Mouse (Mus musculus) erythroblast, embryonic 14.5 days (primary cell): ENCODE data around the gene Smug1. TPM values are rescaled to one million over a fixed set of nuclear protein-coding genes. Genes with fewer than 3 reads are reported as not detected.

Source experiments
- H3K27me3 ChIP-seq: 2 replicates; pipeline ENCODE4 v1.6.1; 2012; ENCODE audit warnings: inconsistent platforms; ENCODE audit not compliant: control insufficient read depth
- H3K36me3 ChIP-seq: 2 replicates; pipeline ENCODE4 v1.6.1; 2012; ENCODE audit warnings: mild to moderate bottlenecking, inconsistent platforms; ENCODE audit not compliant: control insufficient read depth
- H3K4me1 ChIP-seq: 2 replicates; pipeline ENCODE4 v1.6.1; 2012; ENCODE audit warnings: inconsistent platforms; ENCODE audit not compliant: control insufficient read depth
- H3K4me3 ChIP-seq: replicated peaks from 2 replicates; pipeline ENCODE3; 2012; ENCODE audit warnings: moderate library complexity, mild to moderate bottlenecking, inconsistent platforms
- H3K9me3 ChIP-seq: 2 replicates; pipeline ENCODE4 v1.6.1; 2012; ENCODE audit warnings: low read length, inconsistent platforms, mixed read lengths; ENCODE audit not compliant: control insufficient read depth
- GATA1 ChIP-seq: IDR thresholded peaks from 2 replicates; pipeline ENCODE4 v1.6.1; 2012; ENCODE audit warnings: low read length, inconsistent platforms, mixed read lengths
- TAL1 ChIP-seq: IDR thresholded peaks from 3 replicates; pipeline ENCODE4 v1.6.1; 2012; ENCODE audit warnings: low read length, inconsistent platforms, mixed read lengths
- polyA plus RNA-seq: library from polyadenylated mRNA; stranded (reverse); fragments of >175 nt; gene quantifications from 2 replicates; pipeline ENCODE4 v1.2.3, GENCODE M21; 2012

The Smug1 gene
- polyA plus RNA-seq, 1 experiment = 0.19 TPM

GRCm38 (mm10) chr15:103120594-103120993, 46.3 kb downstream of the Smug1 start:
- Histone ChIP-seq H3K4me1 (no peaks in the 10 kb centered on the region), H3K4me3 (no peak overlapping the region), H3K27me3 (peaks cover 83% of the 10 kb centered on the region), H3K9me3 (no peaks in the 10 kb centered on the region), H3K36me3 (no peaks in the 10 kb centered on the region)
- no peak for TF ChIP-seq GATA1

GRCm38 (mm10) chr15:103115726-103116125, 51.2 kb downstream of the Smug1 start:
- H3K9me3 ChIP-seq = no peaks in the 10 kb centered on the region
- no peaks in the 10 kb centered on the region for H3K36me3 ChIP-seq
- no peaks in the 10 kb centered on the region for H3K4me1 ChIP-seq
- TF ChIP-seq TAL1 = no peak
- TF ChIP-seq GATA1 = no peak
- no peak overlapping the region for H3K4me3 ChIP-seq
- H3K27me3 ChIP-seq = peaks cover 64% of the 10 kb centered on the region

- H3K9me3 ChIP-seq = no peaks in the 10 kb centered on the region
- no peaks in the 10 kb centered on the region for H3K36me3 ChIP-seq
- no peak overlapping the region for H3K4me3 ChIP-seq
- peaks cover 60% of the 10 kb centered on the region for H3K27me3 ChIP-seq
- TF ChIP-seq TAL1 (no peak), GATA1 (no peak)
- no peaks in the 10 kb centered on the region for H3K4me1 ChIP-seq
Measured at GRCm38 (mm10) chr15:103115256-103115655, 51.6 kb downstream of the Smug1 start.

GRCm38 (mm10) chr15:103113077-103113476, 53.8 kb downstream of the Smug1 start:
- no peak for TF ChIP-seq GATA1
- no peak for TF ChIP-seq TAL1
- no peaks in the 10 kb centered on the region for H3K4me1 ChIP-seq
- peaks cover 56% of the 10 kb centered on the region for H3K27me3 ChIP-seq
- no peaks in the 10 kb centered on the region for H3K9me3 ChIP-seq
- no peaks in the 10 kb centered on the region for H3K36me3 ChIP-seq
- no peak overlapping the region for H3K4me3 ChIP-seq

GRCm38 (mm10) chr15:103112309-103112708, 54.6 kb downstream of the Smug1 start:
- Histone ChIP-seq H3K4me1 (no peaks in the 10 kb centered on the region), H3K27me3 (peaks cover 56% of the 10 kb centered on the region)

GRCm38 (mm10) chr15:103109940-103110339, 57.0 kb downstream of the Smug1 start:
- no peaks in the 10 kb centered on the region for H3K4me1 ChIP-seq
- no peaks in the 10 kb centered on the region for H3K36me3 ChIP-seq
- no peak for TF ChIP-seq GATA1
- TF ChIP-seq TAL1 = no peak
- H3K4me3 ChIP-seq = no peak overlapping the region
- H3K9me3 ChIP-seq = no peaks in the 10 kb centered on the region
- H3K27me3 ChIP-seq = peaks cover 53% of the 10 kb centered on the region

More at GRCm38 (mm10) chr15:103112309-103112708, 54.6 kb downstream of the Smug1 start:
- TF ChIP-seq TAL1 (no peak), GATA1 (no peak)
- Histone ChIP-seq H3K36me3 (no peaks in the 10 kb centered on the region), H3K4me3 (no peak overlapping the region), H3K9me3 (no peaks in the 10 kb centered on the region)

- Histone ChIP-seq H3K9me3 (no peaks in the 10 kb centered on the region), H3K36me3 (no peaks in the 10 kb centered on the region), H3K27me3 (peaks cover 59% of the 10 kb centered on the region), H3K4me3 (no peak overlapping the region), H3K4me1 (no peaks in the 10 kb centered on the region)
- no peak for TF ChIP-seq GATA1
- no peak for TF ChIP-seq TAL1
Measured at GRCm38 (mm10) chr15:103108066-103108676, 58.7 kb downstream of the Smug1 start.

GRCm38 (mm10) chr15:103106201-103106600, 60.7 kb downstream of the Smug1 start:
- Histone ChIP-seq H3K4me3 (no peak overlapping the region), H3K36me3 (no peaks in the 10 kb centered on the region), H3K4me1 (no peaks in the 10 kb centered on the region), H3K9me3 (no peaks in the 10 kb centered on the region), H3K27me3 (peaks cover 79% of the 10 kb centered on the region)
- TF ChIP-seq GATA1 = no peak
- TF ChIP-seq TAL1 = no peak

Other genes with a start within 250 kb of the Smug1 start
- gene Hoxc13, start 246.0 kb downstream of the Smug1 start, polyA plus RNA-seq = not detected in 2 replicates
- gene Hoxc12, start 230.3 kb downstream of the Smug1 start, polyA plus RNA-seq = not detected in 2 replicates
- not detected in 2 replicates for gene Hoxc11, start 212.7 kb downstream of the Smug1 start, polyA plus RNA-seq
- not detected in 2 replicates for gene Hoxc10, start 200.3 kb downstream of the Smug1 start, polyA plus RNA-seq
- gene Hoxc5, start 199.6 kb downstream of the Smug1 start, polyA plus RNA-seq = not detected in 2 replicates
- gene Hoxc9, start 190.7 kb downstream of the Smug1 start, polyA plus RNA-seq = not detected in 2 replicates
- gene Hoxc8, start 176.5 kb downstream of the Smug1 start, polyA plus RNA-seq = 0.02 TPM in 1 of 2 replicates, not detected in the other
- gene Hoxc6, start 168.8 kb downstream of the Smug1 start, polyA plus RNA-seq = not detected in 2 replicates
- 0.02 TPM in 1 of 2 replicates, not detected in the other for gene Hoxc4, start 148.2 kb downstream of the Smug1 start, polyA plus RNA-seq
- gene Cbx5, start 72.7 kb upstream of the Smug1 start, polyA plus RNA-seq = 0.74 and 0.95 TPM in 2 replicates
- 6.0 and 6.4 TPM in 2 replicates for gene Hnrnpa1, start 73.3 kb upstream of the Smug1 start, polyA plus RNA-seq
- 46.0 and 48.8 TPM in 2 replicates for gene Nfe2, start 91.3 kb upstream of the Smug1 start, polyA plus RNA-seq
- 8.2 and 9.1 TPM in 2 replicates for gene Copz1, start 105.6 kb upstream of the Smug1 start, polyA plus RNA-seq
- gene Gpr84, start 143.5 kb upstream of the Smug1 start, polyA plus RNA-seq = not detected in 2 replicates
- gene Zfp385a, start 173.0 kb upstream of the Smug1 start, polyA plus RNA-seq = 1.6 and 1.7 TPM in 2 replicates
- gene Itga5, start 199.7 kb upstream of the Smug1 start, polyA plus RNA-seq = 0.11 and 0.13 TPM in 2 replicates